Mouse (Mus musculus): ENCODE results near the gene Kpna4.

DNA sequence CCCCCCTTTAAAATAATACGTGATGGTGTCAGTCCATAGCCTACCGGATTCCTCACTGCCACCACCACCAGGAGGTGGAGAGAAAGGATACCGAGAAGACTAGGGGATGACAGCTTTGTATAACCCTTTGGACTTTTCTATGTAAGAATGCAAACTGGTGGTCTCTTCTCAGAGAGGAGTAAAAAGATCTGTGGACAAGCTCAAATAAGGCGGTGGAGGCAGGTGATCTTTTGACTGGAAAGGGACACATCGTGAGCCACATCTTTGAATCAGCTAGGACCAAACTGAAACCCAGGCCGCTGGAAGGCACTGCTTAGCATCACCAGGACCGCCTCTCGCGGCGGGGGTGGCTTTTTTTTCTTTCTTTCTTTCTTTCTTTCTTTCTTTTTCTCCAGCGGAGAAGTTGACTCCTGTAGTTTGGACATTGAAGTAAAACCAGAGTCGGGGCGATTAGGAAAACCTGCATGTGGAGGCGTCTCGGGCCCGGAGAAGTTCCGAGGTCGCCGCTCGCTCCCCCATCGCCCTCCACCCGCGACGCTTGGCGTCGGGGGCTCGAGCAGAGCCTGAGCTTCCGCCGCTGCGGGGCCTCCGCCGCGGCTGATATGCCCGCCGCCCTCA is 913 bp downstream of the Kpna4 start:
- TF ChIP-seq CTCF (IDR thresholded peaks at IDR 0.05; ENCODE audit: low read depth, low read length) (no peak), POLR2A (IDR thresholded peaks at IDR 0.05; ENCODE audit: borderline replicate concordance, low read depth, low read length) (no peak)

Measured in bone marrow macrophage, adult 2 months (primary cell).